Mouse (Mus musculus): Measurements from ENCODE around the gene Pitpnc1. TPM values are rescaled to one million over a fixed set of nuclear protein-coding genes. Genes with fewer than 3 reads are reported as not detected.

The Pitpnc1 gene
- polyA plus RNA-seq, 1 experiment from 2014 or later, result 15.7 TPM

GRCm38 (mm10) chr11:107325226-107325625 is 145.3 kb downstream of the Pitpnc1 start:
- no peaks in the 10 kb centered on the region for H3K36me3 ChIP-seq (ENCODE audit: control insufficient read depth, insufficient read depth, low read length)
- H3K27ac ChIP-seq (ENCODE audit: low read length), result no peak overlapping the region
- no peak overlapping the region for H3K9ac ChIP-seq (replicated peaks; ENCODE audit: low read depth, low read length)
- no peaks in the 10 kb centered on the region for H3K9me3 ChIP-seq (ENCODE audit: control insufficient read depth, low read depth, low read length)
- H3K4me3 ChIP-seq (ENCODE audit: low read depth, low read length), result no peak overlapping the region
- no peaks in the 10 kb centered on the region for H3K27me3 ChIP-seq (ENCODE audit: control insufficient read depth, insufficient read depth, low read length)
- H3K4me2 ChIP-seq (replicated peaks; ENCODE audit: low read depth, low read length), result no peak overlapping the region
- no peak for ATAC-seq (ENCODE audit: insufficient number of reproducible peaks, insufficient read depth, low FRiP score, low read depth)
- no peaks in the 10 kb centered on the region for H3K4me1 ChIP-seq (ENCODE audit: control insufficient read depth, insufficient read depth, low read length)
- whole genome bisulfite sequencing, result 86% methylated on average over 4 of the region's 4 CpGs

GRCm38 (mm10) chr11:107323173-107323572 is 147.3 kb downstream of the Pitpnc1 start:
- no peak for ATAC-seq (ENCODE audit: insufficient number of reproducible peaks, insufficient read depth, low FRiP score, low read depth)
- WGBS, result 79% methylated on average over 18 of the region's 18 CpGs
- Histone ChIP-seq H3K27ac (ENCODE audit: low read length) (no peak overlapping the region), H3K27me3 (ENCODE audit: control insufficient read depth, insufficient read depth, low read length) (no peaks in the 10 kb centered on the region), H3K4me1 (ENCODE audit: control insufficient read depth, insufficient read depth, low read length) (no peaks in the 10 kb centered on the region), H3K4me3 (ENCODE audit: low read depth, low read length) (no peak overlapping the region), H3K36me3 (ENCODE audit: control insufficient read depth, insufficient read depth, low read length) (no peaks in the 10 kb centered on the region), H3K9ac (replicated peaks; ENCODE audit: low read depth, low read length) (no peak overlapping the region), H3K9me3 (ENCODE audit: control insufficient read depth, low read depth, low read length) (no peaks in the 10 kb centered on the region), H3K4me2 (replicated peaks; ENCODE audit: low read depth, low read length) (no peak overlapping the region)

DNA sequence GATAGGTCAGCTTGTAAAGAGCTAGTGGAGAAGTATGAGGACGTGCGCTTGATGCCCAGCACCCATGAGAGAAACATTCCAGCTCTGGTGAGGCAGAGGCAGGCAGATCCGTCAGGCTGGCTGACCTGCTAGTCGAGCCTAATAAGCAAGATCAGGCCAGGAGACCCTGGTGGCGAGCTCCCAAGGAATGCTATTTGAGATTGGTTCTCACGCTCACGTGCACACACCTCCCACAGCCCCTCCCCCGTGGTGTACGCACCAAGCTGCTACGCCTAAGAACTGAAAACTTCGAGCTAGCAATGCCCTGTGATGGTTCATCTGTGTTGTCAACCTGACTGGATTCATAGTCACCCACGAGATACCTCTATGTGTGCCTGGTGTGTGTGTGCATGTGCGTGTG is 148.3 kb downstream of the Pitpnc1 start:
- no peak for ATAC-seq (ENCODE audit: insufficient number of reproducible peaks, insufficient read depth, low FRiP score, low read depth)
- no peak overlapping the region for H3K4me3 ChIP-seq (ENCODE audit: low read depth, low read length)
- no peaks in the 10 kb centered on the region for H3K4me1 ChIP-seq (ENCODE audit: control insufficient read depth, insufficient read depth, low read length)
- H3K4me2 ChIP-seq (replicated peaks; ENCODE audit: low read depth, low read length), result no peak overlapping the region
- H3K9ac ChIP-seq (replicated peaks; ENCODE audit: low read depth, low read length), result no peak overlapping the region
- no peaks in the 10 kb centered on the region for H3K36me3 ChIP-seq (ENCODE audit: control insufficient read depth, insufficient read depth, low read length)
- 95% methylated on average over 13 of the region's 13 CpGs for WGBS
- no peak overlapping the region for H3K27ac ChIP-seq (ENCODE audit: low read length)
- H3K9me3 ChIP-seq (ENCODE audit: control insufficient read depth, low read depth, low read length), result no peaks in the 10 kb centered on the region
- H3K27me3 ChIP-seq (ENCODE audit: control insufficient read depth, insufficient read depth, low read length), result no peaks in the 10 kb centered on the region

- H3K27me3 ChIP-seq (ENCODE audit: control insufficient read depth, insufficient read depth, low read length), result no peaks in the 10 kb centered on the region
- no peak for ATAC-seq (ENCODE audit: insufficient number of reproducible peaks, insufficient read depth, low FRiP score, low read depth)
Measured at GRCm38 (mm10) chr11:107321819-107322218, 148.7 kb downstream of the Pitpnc1 start.

DNA sequence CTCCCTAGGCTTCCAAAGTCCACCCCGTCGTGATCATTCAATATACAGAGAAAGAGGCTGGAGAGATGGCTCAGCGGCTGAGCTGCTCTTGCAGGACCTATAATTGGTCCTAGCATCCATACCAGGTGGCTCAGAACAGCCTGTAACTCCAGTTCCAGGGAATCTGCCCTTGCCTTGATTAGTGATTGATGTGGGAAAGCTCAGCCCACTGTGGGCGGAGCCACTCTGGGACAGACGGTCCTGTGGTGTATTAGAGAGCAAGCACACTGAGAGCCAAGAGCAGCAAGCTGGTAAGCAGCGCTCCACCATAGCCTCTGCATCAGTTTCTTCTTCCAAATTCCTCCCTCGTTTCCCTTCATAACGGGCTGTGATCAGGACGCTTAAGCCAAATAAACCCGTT is 150.6 kb downstream of the Pitpnc1 start:
- no peaks in the 10 kb centered on the region for H3K27me3 ChIP-seq (ENCODE audit: control insufficient read depth, insufficient read depth, low read length)
- H3K4me1 ChIP-seq (ENCODE audit: control insufficient read depth, insufficient read depth, low read length), result no peaks in the 10 kb centered on the region
- no peak for ATAC-seq (ENCODE audit: insufficient number of reproducible peaks, insufficient read depth, low FRiP score, low read depth)
- no peak overlapping the region for H3K4me2 ChIP-seq (replicated peaks; ENCODE audit: low read depth, low read length)
- no peak overlapping the region for H3K27ac ChIP-seq (ENCODE audit: low read length)
- H3K9ac ChIP-seq (replicated peaks; ENCODE audit: low read depth, low read length), result no peak overlapping the region
- H3K9me3 ChIP-seq (ENCODE audit: control insufficient read depth, low read depth, low read length), result no peaks in the 10 kb centered on the region
- WGBS, result 52% methylated on average over 10 of the region's 10 CpGs
- H3K36me3 ChIP-seq (ENCODE audit: control insufficient read depth, insufficient read depth, low read length), result no peaks in the 10 kb centered on the region
- H3K4me3 ChIP-seq (ENCODE audit: low read depth, low read length), result no peak overlapping the region

More at GRCm38 (mm10) chr11:107321819-107322218, 148.7 kb downstream of the Pitpnc1 start:
- H3K4me2 ChIP-seq (replicated peaks; ENCODE audit: low read depth, low read length), result no peak overlapping the region
- no peaks in the 10 kb centered on the region for H3K9me3 ChIP-seq (ENCODE audit: control insufficient read depth, low read depth, low read length)
- H3K36me3 ChIP-seq (ENCODE audit: control insufficient read depth, insufficient read depth, low read length), result no peaks in the 10 kb centered on the region
- no peak overlapping the region for H3K4me3 ChIP-seq (ENCODE audit: low read depth, low read length)
- WGBS, result 86% methylated on average over 3 of the region's 3 CpGs
- H3K27ac ChIP-seq (ENCODE audit: low read length), result no peak overlapping the region
- H3K4me1 ChIP-seq (ENCODE audit: control insufficient read depth, insufficient read depth, low read length), result no peaks in the 10 kb centered on the region
- H3K9ac ChIP-seq (replicated peaks; ENCODE audit: low read depth, low read length), result no peak overlapping the region

GRCm38 (mm10) chr11:107317653-107318281 is 152.7 kb downstream of the Pitpnc1 start:
- Histone ChIP-seq H3K4me3 (ENCODE audit: low read depth, low read length) (no peak overlapping the region), H3K27ac (ENCODE audit: low read length) (no peak overlapping the region), H3K9me3 (ENCODE audit: control insufficient read depth, low read depth, low read length) (no peaks in the 10 kb centered on the region), H3K27me3 (ENCODE audit: control insufficient read depth, insufficient read depth, low read length) (no peaks in the 10 kb centered on the region), H3K36me3 (ENCODE audit: control insufficient read depth, insufficient read depth, low read length) (no peaks in the 10 kb centered on the region), H3K4me2 (replicated peaks; ENCODE audit: low read depth, low read length) (no peak overlapping the region), H3K9ac (replicated peaks; ENCODE audit: low read depth, low read length) (no peak overlapping the region), H3K4me1 (ENCODE audit: control insufficient read depth, insufficient read depth, low read length) (no peaks in the 10 kb centered on the region)
- WGBS, result 72% methylated on average over 14 of the region's 14 CpGs
- ATAC-seq (ENCODE audit: insufficient number of reproducible peaks, insufficient read depth, low FRiP score, low read depth), result no peak

GRCm38 (mm10) chr11:107315475-107315874 is 155.0 kb downstream of the Pitpnc1 start:
- 75% methylated on average over 15 of the region's 15 CpGs for WGBS
- Histone ChIP-seq H3K4me3 (ENCODE audit: low read depth, low read length) (no peak overlapping the region), H3K9ac (replicated peaks; ENCODE audit: low read depth, low read length) (no peak overlapping the region), H3K27me3 (ENCODE audit: control insufficient read depth, insufficient read depth, low read length) (no peaks in the 10 kb centered on the region), H3K27ac (ENCODE audit: low read length) (no peak overlapping the region), H3K4me1 (ENCODE audit: control insufficient read depth, insufficient read depth, low read length) (no peaks in the 10 kb centered on the region), H3K9me3 (ENCODE audit: control insufficient read depth, low read depth, low read length) (no peaks in the 10 kb centered on the region), H3K4me2 (replicated peaks; ENCODE audit: low read depth, low read length) (no peak overlapping the region), H3K36me3 (ENCODE audit: control insufficient read depth, insufficient read depth, low read length) (no peaks in the 10 kb centered on the region)
- ATAC-seq (ENCODE audit: insufficient number of reproducible peaks, insufficient read depth, low FRiP score, low read depth), result no peak

GRCm38 (mm10) chr11:107310338-107311121 is 160.0 kb downstream of the Pitpnc1 start:
- no peaks in the 10 kb centered on the region for H3K36me3 ChIP-seq (ENCODE audit: control insufficient read depth, insufficient read depth, low read length)
- no peaks in the 10 kb centered on the region for H3K27me3 ChIP-seq (ENCODE audit: control insufficient read depth, insufficient read depth, low read length)
- no peak overlapping the region for H3K4me3 ChIP-seq (ENCODE audit: low read depth, low read length)
- H3K27ac ChIP-seq (ENCODE audit: low read length), result no peak overlapping the region
- H3K4me2 ChIP-seq (replicated peaks; ENCODE audit: low read depth, low read length), result no peak overlapping the region
- ATAC-seq (ENCODE audit: insufficient number of reproducible peaks, insufficient read depth, low FRiP score, low read depth), result no peak
- peaks cover 4% of the 10 kb centered on the region; the same call in 1 of the 2 replicates for H3K9me3 ChIP-seq (ENCODE audit: control insufficient read depth, low read depth, low read length)
- WGBS, result 77% methylated on average over 20 of the region's 20 CpGs
- no peak overlapping the region for H3K9ac ChIP-seq (replicated peaks; ENCODE audit: low read depth, low read length)
- no peaks in the 10 kb centered on the region for H3K4me1 ChIP-seq (ENCODE audit: control insufficient read depth, insufficient read depth, low read length)

Measured in stomach, embryonic 14.5 days (tissue).